Mouse (Mus musculus) forebrain, embryonic 10.5 days (tissue): ENCODE data around the gene Creb3. TPM values are rescaled to one million over a fixed set of nuclear protein-coding genes. Genes with fewer than 3 reads are reported as not detected.
"Not testable (repeated sequence)": the region's sequence is repeated elsewhere in the genome, so short reads cannot be mapped to it uniquely, and the experiment has no call there.

Experiments used
- DNase-seq: peaks from one replicate; pipeline ENCODE4 v3.0.0-alpha.2; 2017; ENCODE audit warnings: low spot score; ENCODE audit errors: extremely low spot score
- H3K27ac ChIP-seq: fragments of 300-500 bp; sonication (generic); 2 replicates; pipeline ENCODE4 v1.5.1; 2016; ENCODE audit warnings: mild to moderate bottlenecking
- H3K27me3 ChIP-seq: fragments of 300-500 bp; sonication (generic); 2 replicates; pipeline ENCODE4 v1.6.1; 2016; ENCODE audit warnings: mild to moderate bottlenecking; ENCODE audit not compliant: poor library complexity, severe bottlenecking
- H3K36me3 ChIP-seq: fragments of 300-500 bp; sonication (generic); replicated peaks from 2 replicates; pipeline ENCODE4 v1.6.1; 2016; ENCODE audit warnings: mild to moderate bottlenecking, moderate library complexity
- H3K4me1 ChIP-seq: fragments of 300-500 bp; sonication (generic); 2 replicates; pipeline ENCODE4 v1.6.1; 2016
- H3K4me3 ChIP-seq: fragments of 300-500 bp; sonication (generic); 2 replicates; pipeline ENCODE4 v1.5.1; 2016; ENCODE audit warnings: mild to moderate bottlenecking, moderate library complexity
- H3K9me3 ChIP-seq: fragments of 300-500 bp; sonication (generic); 2 replicates; pipeline ENCODE4 v1.6.1; 2016; ENCODE audit warnings: mild to moderate bottlenecking, moderate library complexity
- WGBS: fragments of 180-500 bp; shearing (Covaris S2); methylation state at CpG from one replicate; pipeline ENCODE4 v1.1.7; 2016; 5-methylcytosine and 5-hydroxymethylcytosine counted together
- polyA plus RNA-seq: library from polyadenylated mRNA; unstranded; fragments of >200 nt; fragmentation: Nextera tagmentation; extraction: Ambion mirVana; gene quantifications from 2 replicates; pipeline ENCODE4 v1.2.1, GENCODE M21; 2016

The Creb3 gene
- polyA plus RNA-seq, 1 experiment from 2014 or later = 34.4 TPM

DNA sequence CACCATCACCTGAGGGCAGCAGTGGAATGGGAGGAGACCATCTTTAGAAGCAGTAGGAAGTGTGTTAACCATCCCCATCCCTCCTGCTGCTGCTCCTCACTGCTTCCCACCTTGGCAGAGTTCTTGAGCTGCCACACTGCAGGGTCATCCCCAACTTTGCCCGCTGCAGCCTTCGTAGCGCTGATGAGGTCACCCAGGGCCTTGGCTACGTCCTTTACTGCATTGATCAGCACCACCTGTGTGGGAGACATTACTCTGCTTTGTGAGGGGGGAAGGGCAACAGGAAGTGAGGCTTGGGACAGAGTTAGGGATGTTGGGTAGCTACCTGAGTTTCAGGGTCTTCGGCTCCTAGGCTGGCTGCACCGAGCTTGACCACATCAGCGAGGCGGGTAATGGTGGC is 26.5 kb upstream of the Creb3 start:
- 94% methylated on average over 8 of the region's 8 CpGs for WGBS
- Histone ChIP-seq H3K27me3 (no peaks in the 10 kb centered on the region), H3K9me3 (no peaks in the 10 kb centered on the region), H3K4me1 (no peaks in the 10 kb centered on the region), H3K27ac (no peak overlapping the region), H3K36me3 (peaks cover 100% of the 10 kb centered on the region), H3K4me3 (no peak overlapping the region)
- no peak for DNase-seq

DNA sequence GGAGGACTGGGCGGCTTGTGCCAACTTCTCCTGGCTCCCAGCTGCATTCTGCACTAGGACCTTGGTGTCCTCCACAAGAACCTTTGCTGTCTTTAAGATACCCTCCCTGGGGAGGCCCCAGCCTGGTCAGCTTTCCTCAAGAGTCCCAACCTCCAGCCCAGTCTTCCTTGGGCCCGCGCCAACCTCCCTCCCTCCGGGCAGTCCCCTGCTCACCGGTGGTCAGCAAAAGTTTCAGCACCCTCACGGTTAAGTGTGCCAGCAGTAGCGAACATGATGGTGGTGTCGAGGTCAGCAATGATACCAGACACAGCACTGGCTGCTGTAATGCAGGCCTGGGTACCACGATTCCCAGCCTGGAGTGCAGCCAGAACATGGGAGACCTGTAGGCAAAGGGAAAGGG is 26.1 kb upstream of the Creb3 start:
- DNase-seq = no peak
- Histone ChIP-seq H3K4me1 (no peaks in the 10 kb centered on the region), H3K4me3 (no peak overlapping the region), H3K27ac (no peak overlapping the region), H3K27me3 (no peaks in the 10 kb centered on the region), H3K36me3 (peaks cover 100% of the 10 kb centered on the region), H3K9me3 (no peaks in the 10 kb centered on the region)
- 93% methylated on average over 9 of the region's 9 CpGs for WGBS

DNA sequence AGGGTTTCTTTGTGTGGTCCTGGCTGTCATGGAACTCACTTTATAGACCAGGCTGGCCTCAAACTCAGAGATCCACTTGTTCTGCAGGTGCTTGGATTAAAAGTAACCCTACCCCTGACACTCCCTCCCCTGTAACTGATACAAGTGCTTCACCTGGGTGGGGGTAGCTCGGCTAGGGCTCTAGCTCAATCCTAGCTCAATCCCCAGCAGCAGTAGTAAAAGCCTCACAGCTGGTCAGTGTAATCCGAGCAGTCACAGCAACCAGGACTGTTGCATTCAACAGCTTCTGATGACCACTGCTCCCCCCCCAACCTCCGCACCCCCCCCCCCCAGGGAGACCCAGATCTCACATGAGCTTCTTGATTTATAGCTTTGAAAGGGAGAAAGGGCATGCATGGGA is 20.1 kb upstream of the Creb3 start:
- no peaks in the 10 kb centered on the region for H3K9me3 ChIP-seq
- H3K36me3 ChIP-seq = peaks cover 100% of the 10 kb centered on the region
- no peak overlapping the region for H3K4me3 ChIP-seq
- no peaks in the 10 kb centered on the region for H3K4me1 ChIP-seq
- H3K27me3 ChIP-seq = no peaks in the 10 kb centered on the region
- H3K27ac ChIP-seq = no peak overlapping the region
- 65% methylated on average over 3 of the region's 3 CpGs for WGBS
- no peak for DNase-seq

DNA sequence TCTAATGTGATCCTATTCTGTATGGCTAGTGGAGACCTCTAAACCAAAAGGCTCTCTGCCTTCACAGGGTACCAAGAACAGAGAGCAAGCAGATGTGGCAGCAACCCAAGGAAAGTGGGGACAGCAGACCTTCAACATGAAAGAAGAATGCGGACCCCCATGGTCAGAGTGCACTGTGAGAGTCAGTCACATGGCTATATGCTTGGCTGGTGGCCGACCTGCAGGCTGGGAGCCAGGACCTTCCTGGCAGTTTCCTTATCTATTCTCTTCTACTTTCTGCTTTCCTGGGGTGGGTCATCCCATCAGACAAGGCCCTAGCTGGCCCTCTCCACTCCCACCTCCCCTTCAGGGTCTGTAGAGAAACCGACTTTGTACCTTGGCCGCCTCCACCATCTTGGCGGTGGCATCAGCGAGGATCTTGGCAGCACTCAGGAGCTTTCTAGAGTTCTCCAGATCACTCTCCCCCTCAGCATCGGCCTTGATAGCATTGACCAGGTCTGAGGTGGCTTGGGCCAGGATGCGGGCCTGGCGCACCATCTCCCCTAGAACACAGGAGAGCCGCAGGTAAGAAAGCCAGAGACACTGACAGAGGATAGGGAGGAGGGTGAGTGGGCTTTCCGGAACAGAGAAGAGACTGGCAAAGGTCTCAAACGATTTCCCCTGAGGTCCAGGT is 15.6 kb upstream of the Creb3 start:
- Histone ChIP-seq H3K4me1 (no peaks in the 10 kb centered on the region), H3K36me3 (peaks cover 100% of the 10 kb centered on the region), H3K27ac (no peak overlapping the region), H3K27me3 (no peaks in the 10 kb centered on the region), H3K4me3 (no peak overlapping the region), H3K9me3 (no peaks in the 10 kb centered on the region)
- DNase-seq = no peak
- WGBS = 95% methylated on average over 12 of the region's 12 CpGs

DNA sequence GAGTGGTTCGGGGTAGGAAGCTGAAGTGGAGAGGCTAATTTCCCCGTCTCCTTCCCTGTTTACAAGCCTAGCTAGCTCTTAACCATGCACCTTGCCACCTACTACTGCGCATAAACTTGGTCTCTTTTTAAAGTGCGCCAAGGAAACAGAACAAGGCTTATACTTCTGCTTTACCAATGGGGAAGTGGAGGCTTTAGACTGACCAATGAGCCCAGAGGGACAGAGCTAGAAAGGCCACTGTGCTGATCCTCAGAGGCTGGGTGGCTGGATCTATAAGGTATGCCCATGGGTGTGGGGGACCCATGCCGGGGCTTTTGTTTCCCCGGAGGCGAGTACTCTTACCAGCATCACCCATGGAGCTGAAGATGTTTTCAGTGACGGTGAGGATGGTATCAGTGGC is 15.0 kb upstream of the Creb3 start:
- H3K27me3 ChIP-seq = no peaks in the 10 kb centered on the region
- no peak for DNase-seq
- H3K4me3 ChIP-seq = no peak overlapping the region
- H3K27ac ChIP-seq = no peak overlapping the region
- no peaks in the 10 kb centered on the region; the same call in 1 of the 2 replicates for H3K9me3 ChIP-seq
- peaks cover 100% of the 10 kb centered on the region for H3K36me3 ChIP-seq
- no peaks in the 10 kb centered on the region for H3K4me1 ChIP-seq
- 97% methylated on average over 8 of the region's 8 CpGs for WGBS

DNA sequence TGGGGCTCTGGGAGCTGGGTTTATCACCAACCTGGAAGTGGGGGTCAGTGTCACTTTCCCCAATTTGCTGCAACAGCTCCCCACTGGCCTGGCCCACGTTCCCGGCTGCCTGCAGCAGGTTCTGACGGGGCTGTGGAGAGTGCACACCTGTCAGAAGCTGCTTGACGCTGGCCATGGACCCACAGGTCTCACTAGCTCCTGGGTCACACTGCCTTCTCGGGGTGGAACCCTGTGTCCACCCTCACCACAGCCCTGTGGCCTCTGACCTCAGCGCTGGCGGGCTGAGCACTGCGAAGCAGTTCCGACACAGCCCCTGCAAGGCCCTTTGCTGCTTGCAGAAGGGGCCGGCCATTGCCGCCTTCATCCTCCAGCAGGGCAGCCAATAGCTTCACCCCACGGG is 13.1 kb upstream of the Creb3 start:
- Histone ChIP-seq H3K4me3 (no peak overlapping the region), H3K27me3 (no peaks in the 10 kb centered on the region), H3K4me1 (no peaks in the 10 kb centered on the region), H3K36me3 (peaks cover 100% of the 10 kb centered on the region), H3K27ac (no peak overlapping the region), H3K9me3 (no peaks in the 10 kb centered on the region; the same call in 1 of the 2 replicates)
- WGBS = 91% methylated on average over 12 of the region's 12 CpGs
- no peak for DNase-seq

DNA sequence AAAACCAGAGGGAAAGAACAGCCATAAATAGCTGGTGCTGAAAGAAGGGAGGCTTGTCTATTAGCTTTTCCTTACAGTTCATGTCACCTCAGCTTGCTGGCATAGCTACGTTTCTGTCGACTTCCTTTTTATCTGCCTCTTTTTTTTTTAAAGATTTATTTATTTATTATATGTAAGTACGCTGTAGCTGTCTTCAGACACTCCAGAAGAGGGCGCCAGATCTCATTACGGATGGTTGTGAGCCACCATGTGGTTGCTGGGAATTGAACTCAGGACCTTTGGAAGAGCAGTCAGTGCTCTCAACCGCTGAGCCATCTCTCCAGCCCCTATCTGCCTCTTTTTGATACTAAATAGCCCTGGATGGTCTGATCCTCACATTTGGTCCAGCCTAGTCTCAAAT is 10.3 kb upstream of the Creb3 start:
- H3K36me3 ChIP-seq = peaks cover 100% of the 10 kb centered on the region
- not testable (repeated sequence) for H3K4me1 ChIP-seq, DNase-seq, H3K27ac ChIP-seq, H3K27me3 ChIP-seq, H3K9me3 ChIP-seq, H3K4me3 ChIP-seq
- 90% methylated on average over 6 of the region's 6 CpGs for WGBS

DNA sequence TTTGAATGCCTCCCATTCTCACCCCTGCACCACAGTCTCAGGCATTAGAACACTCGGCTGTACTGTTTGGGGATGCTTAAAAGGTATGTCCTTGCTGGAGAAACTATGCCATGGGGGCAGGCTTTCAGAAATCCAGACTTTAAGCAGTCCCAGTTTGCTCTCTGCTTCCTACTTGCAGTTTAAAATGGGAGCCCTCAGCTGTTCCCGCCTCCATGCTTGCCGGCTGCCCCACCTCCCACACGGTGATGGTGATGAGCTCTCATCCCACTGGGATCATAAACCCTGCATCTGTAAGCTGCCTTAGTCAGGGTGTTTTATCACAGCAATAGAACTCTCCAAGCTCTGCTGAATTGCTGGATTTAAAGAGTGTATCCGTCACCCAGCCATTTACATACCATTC is 9.7 kb upstream of the Creb3 start:
- no peak for DNase-seq
- 97% methylated on average over 5 of the region's 5 CpGs for WGBS
- Histone ChIP-seq H3K4me1 (peaks cover 7% of the 10 kb centered on the region), H3K36me3 (peaks cover 100% of the 10 kb centered on the region), H3K27ac (no peak overlapping the region), H3K4me3 (no peak overlapping the region), H3K27me3 (no peaks in the 10 kb centered on the region), H3K9me3 (no peaks in the 10 kb centered on the region; the same call in 1 of the 2 replicates)

DNA sequence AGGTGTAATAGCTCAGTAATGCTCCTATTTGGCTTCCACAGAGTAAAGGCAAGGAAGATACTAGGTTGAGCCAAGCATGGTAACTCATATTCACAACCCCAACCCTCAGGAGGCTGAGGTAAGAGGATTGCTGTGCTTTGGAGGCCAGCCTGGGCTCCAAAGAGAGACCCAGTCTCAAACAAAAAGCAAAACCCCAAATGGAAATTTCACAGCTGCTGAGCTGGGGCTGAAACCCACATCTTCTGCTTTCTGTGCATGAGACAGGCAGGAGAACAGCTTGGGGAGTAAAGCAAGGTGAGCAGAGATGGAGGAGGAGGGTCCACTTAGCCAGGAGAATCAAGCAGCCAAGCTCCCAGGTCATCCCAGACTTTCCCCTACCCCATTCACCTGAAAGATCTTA is 8.2 kb upstream of the Creb3 start:
- no peaks in the 10 kb centered on the region for H3K27me3 ChIP-seq
- H3K9me3 ChIP-seq = no peaks in the 10 kb centered on the region; the same call in 1 of the 2 replicates
- H3K4me3 ChIP-seq = no peak overlapping the region
- no peak overlapping the region for H3K27ac ChIP-seq
- DNase-seq = no peak
- peaks cover 96% of the 10 kb centered on the region for H3K36me3 ChIP-seq
- H3K4me1 ChIP-seq = peaks cover 22% of the 10 kb centered on the region

DNA sequence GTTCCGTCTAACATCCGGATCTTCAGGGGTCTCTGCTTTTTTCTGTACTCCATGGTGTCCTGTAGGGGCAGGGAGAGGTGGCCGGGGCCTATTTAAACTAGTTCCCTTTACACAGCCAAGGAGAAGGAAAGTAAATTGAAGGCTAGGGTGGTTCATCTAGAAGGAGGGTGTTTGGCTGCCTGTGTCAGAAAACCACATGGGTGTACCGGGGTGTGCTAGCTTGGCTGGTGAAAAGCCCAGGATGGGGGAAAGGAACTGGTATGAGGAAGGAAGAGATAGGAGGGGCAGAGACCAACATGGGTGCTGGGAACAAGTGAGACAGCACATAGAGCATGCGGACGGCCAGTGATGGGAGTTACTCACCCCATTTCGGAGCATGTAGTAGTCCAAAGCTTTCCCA is 6.2 kb upstream of the Creb3 start:
- 95% methylated on average over 7 of the region's 7 CpGs for WGBS
- H3K36me3 ChIP-seq = peaks cover 82% of the 10 kb centered on the region
- H3K4me1 ChIP-seq = peaks cover 42% of the 10 kb centered on the region
- DNase-seq = no peak
- no peak overlapping the region for H3K27ac ChIP-seq
- H3K9me3 ChIP-seq = no peaks in the 10 kb centered on the region; the same call in 1 of the 2 replicates
- no peak overlapping the region for H3K4me3 ChIP-seq
- H3K27me3 ChIP-seq = no peaks in the 10 kb centered on the region

DNA sequence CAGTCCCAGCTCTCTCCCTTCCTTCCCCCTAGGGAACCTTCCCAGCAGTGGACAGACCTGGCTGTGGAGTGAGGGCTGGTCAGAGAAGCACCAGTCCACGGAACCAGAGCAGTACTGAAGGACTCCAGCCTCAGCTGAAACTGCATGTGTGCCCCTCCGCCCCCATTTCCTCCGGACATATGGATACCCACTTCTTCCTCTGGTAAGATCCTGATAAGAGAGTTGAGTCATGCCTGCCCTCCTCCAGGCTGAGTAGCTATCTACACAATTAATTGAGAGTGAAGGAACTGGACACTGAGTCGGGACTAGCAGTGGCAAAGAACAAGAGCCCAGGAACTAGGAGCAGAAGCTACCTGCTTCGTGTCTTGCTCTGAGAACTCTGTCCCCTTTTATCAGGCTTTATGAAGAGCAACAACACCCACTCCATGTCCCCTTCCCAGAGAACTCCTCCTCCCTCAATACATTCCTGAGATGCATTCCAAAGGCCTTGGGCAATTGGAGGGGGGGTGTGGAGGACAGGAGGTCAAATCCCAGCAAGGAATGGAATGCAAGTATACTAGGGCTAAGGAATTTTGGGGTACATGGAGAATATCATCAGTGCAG is 4.0 kb upstream of the Creb3 start:
- no peaks in the 10 kb centered on the region for H3K9me3 ChIP-seq
- no peaks in the 10 kb centered on the region for H3K27me3 ChIP-seq
- no peak for DNase-seq
- H3K4me1 ChIP-seq = peaks cover 54% of the 10 kb centered on the region
- 49% methylated on average over 5 of the region's 5 CpGs for WGBS
- peak overlapping the region; percentile 77 for H3K27ac ChIP-seq
- peaks cover 60% of the 10 kb centered on the region for H3K36me3 ChIP-seq
- peak overlapping the region; percentile 37 for H3K4me3 ChIP-seq

DNA sequence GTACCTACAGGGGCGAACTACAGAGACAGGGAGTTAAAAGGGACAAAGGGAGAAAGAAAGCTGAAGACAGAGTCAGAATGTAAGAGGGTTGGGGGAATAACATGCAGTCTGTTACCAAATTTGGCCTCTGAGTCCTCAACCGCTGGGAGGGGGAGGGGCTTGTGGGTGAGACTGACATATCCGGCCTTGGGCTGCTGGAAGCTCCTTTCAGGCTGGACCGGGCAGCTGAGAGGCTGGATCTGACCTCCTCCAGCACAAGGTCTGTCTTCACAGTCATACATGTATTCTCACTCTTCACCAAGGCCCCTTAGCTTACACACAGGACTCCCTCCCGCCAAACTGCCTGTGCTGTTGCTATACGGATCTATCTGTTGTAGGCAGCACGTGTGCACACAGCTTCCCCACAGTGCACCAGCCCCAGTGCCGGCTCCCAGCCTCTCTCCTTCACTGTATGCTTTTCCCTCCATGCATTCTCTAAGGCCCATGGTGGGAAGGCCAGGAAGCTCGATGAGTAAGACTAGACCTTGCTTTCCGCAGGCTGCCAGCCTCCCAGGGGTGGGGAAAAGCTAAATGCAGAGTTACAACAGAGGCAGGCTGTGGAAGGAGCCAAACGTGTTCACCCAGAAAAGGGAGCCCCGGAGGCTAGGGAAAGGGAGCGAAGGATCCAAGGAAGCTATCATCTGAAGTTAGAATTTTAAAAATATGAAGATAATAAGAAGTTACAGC is 3.3 kb upstream of the Creb3 start:
- 38% methylated on average over 13 of the region's 13 CpGs for WGBS
- Histone ChIP-seq H3K27ac (peak overlapping the region; percentile 77), H3K36me3 (peaks cover 54% of the 10 kb centered on the region), H3K27me3 (no peaks in the 10 kb centered on the region), H3K4me3 (peak overlapping the region; percentile 37), H3K4me1 (peaks cover 61% of the 10 kb centered on the region), H3K9me3 (no peaks in the 10 kb centered on the region)
- DNase-seq = peak; percentile 61
